Mouse (Mus musculus): ENCODE measurements at regions not wholly inside any gene's neighbourhood (a gene's known extent, or its start where the extent isn't known, plus 50 kb on each side); places are given as distances from the start of the nearest gene placed in this dataset.

DNA sequence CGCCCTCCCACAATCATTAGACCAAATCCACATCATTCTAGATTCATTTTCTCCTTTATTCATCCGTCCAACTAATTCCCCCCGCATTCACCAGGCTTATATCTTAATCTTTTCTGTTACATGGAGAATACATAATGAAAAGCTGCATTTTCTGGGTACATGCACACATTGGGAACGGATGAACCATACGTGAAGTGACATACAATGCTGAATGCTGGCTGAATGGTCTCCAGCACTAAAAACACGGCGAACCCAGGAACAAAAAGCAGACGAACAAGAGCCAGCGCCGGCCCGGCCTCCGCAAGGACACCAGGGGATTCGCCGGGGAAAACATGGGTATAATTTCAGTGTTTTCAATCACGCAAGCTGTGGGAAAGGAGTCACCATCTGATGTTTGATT, 52.0 kb upstream of the Olig2 start:
- Histone ChIP-seq H3K27ac (ENCODE audit: insufficient read depth, low read length) (no peak overlapping the region), H3K4me1 (ENCODE audit: control insufficient read depth, insufficient read depth, low read length) (no peaks in the 10 kb centered on the region; the same call in 1 of the 2 replicates), H3K4me3 (ENCODE audit: insufficient read depth, low read length) (no peak overlapping the region)
- no peak for TF ChIP-seq POLR2A (IDR thresholded peaks at IDR 0.05; ENCODE audit: low read depth, low read length)
- no peak for TF ChIP-seq CTCF (IDR thresholded peaks at IDR 0.05; ENCODE audit: borderline replicate concordance, insufficient read depth, low read length)

DNA sequence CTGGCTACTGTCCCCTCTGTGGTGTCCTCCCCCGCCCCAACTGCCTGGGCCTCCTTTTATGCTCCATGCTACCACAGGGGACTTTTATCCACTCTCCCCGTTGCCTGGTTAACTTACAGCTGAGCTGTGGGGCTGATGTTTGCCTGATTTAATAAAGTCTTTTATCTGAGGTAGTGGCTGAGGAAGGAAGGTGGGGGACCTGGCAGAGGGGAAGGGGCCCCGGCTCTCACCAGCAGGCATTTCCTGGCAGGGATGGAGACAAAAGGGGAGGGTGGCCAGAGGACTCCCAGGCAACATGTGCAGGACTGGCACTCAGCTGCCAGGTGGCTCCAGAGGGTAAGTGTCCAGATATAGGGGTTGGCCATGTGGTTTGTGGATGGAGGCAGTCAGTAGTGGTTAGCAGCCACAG, 51.4 kb upstream of the Olig2 start:
- H3K27ac ChIP-seq (ENCODE audit: insufficient read depth, low read length), result no peak overlapping the region
- TF ChIP-seq POLR2A (IDR thresholded peaks at IDR 0.05; ENCODE audit: low read depth, low read length), result no peak
- TF ChIP-seq CTCF (IDR thresholded peaks at IDR 0.05; ENCODE audit: borderline replicate concordance, insufficient read depth, low read length), result no peak
- H3K4me1 ChIP-seq (ENCODE audit: control insufficient read depth, insufficient read depth, low read length), result no peaks in the 10 kb centered on the region; the same call in 1 of the 2 replicates
- H3K4me3 ChIP-seq (ENCODE audit: insufficient read depth, low read length), result no peak overlapping the region

DNA sequence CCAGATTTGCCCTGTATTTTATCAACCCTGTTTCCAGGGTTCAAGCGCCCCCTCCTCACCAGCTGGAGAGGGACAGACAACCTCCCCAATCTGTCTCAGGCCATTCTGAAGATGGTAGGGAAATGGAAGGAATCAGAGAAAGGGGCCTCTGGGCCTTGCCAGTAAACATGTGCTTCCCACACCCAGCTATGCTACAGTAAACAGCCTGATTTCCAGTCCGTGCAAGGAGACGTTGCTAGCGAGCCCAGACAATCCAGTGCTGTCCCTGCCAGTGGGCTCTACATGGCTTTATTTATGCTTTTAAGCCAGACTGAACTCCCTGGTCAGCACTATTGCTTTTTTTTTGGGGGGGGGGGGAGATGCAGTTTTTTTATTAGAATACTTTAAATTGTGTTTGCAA, 50.9 kb upstream of the Olig2 start:
- Histone ChIP-seq H3K27ac (ENCODE audit: insufficient read depth, low read length) (no peak overlapping the region), H3K4me3 (ENCODE audit: insufficient read depth, low read length) (no peak overlapping the region), H3K4me1 (ENCODE audit: control insufficient read depth, insufficient read depth, low read length) (no peaks in the 10 kb centered on the region; the same call in 1 of the 2 replicates)
- TF ChIP-seq POLR2A (IDR thresholded peaks at IDR 0.05; ENCODE audit: low read depth, low read length) (no peak), CTCF (IDR thresholded peaks at IDR 0.05; ENCODE audit: borderline replicate concordance, insufficient read depth, low read length) (no peak)

Measured in embryonic fibroblast, embryonic 13.5 days (primary cell).